Mouse (Mus musculus) right cerebral cortex, postnatal 36 days (tissue): Measurements from ENCODE around the gene Cdc42ep3.

Experiments used
- DNase-seq, 2 experiments: peaks; one replicate each; pipeline ENCODE4 v3.0.0; 2022; ENCODE audit warnings: low spot score in 2 of 2, mixed read lengths in 1 of 2

The Cdc42ep3 gene

DNA sequence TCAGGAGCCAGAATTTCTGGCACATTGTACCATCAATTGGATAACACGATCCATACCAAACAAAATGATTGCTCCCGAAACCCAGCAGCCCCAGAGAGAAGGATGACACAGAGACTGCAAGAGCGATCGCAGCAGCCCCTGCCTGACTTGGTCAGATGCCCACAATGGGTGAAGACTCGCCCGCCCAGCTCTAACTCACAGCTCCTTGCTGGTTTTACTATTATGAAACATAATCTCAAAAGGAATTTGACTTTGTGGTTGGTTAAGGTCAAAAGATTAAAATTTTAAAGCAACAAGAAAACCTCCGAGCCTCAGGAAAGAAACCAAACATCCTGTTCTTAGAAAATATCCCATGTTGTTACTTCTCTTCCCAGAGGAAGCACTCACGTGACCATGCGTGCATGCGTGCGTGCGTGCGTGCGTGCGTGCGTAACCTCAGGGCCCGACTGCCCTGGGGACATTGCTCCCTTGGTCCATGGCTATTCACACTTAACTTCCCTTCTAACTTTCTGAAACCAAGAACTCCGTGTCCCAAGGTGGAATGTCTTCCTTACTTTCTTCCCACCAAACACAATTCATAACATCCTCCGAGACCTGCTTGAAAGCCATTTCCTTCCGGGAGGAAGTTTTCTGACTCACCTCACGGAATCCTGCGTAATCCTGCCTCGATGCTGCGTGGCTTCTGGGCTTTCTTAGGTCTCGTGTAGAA lies 9.7 kb downstream of the Cdc42ep3 start:
- DNase-seq: no peak

- DNase-seq: no peak
These were observed 11.5 kb downstream of the Cdc42ep3 start for GRCm38 (mm10) chr17:79343334-79343946.

GRCm38 (mm10) chr17:79342639-79343333 lies 12.1 kb downstream of the Cdc42ep3 start:
- no peak for DNase-seq

DNA sequence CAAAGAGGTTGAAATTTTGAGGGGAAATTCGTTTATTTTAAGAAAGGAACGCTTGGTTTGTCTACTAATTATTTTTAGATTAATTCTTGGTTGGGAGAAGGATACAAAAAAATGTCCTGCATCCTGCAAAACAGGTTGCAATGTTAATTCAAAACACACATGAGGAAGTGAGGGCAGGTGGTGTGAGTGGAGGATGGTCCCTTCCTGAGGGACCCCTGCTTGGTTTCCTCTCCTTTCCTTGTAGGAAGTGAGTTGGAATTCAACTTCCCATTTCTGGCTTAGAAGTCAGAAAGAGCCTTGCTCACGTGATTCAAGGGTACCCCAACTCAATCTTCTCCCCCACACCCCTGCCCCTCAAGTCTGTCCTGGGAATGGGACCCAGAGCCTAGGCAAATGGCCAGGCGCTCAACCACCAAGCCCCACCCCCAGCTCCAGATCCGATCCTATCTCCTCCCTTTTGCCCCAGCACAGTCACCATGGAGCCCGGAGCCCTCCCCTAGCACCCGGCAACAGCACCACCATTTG lies 12.9 kb downstream of the Cdc42ep3 start:
- DNase-seq: no peak

DNA sequence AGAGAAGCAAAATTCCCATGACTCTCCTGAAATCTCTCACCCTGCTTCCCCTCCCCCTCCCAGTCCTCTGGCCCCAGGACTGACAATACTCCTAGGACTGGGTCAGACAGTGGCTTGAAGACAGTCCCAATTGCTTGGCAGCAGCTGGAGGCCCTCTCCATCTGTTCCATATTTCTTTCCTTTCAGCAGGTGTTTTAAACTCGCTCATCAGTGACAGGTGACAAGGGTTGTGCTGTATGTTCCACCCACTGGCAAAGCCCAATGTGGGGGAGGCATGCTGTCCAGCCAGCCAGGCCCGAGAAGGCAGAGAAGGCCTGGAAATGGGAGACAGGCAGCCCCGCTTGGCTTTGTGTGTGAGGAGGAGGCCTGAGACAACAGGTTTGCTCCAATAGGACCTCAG lies 17.4 kb downstream of the Cdc42ep3 start:
- no peak for DNase-seq

DNA sequence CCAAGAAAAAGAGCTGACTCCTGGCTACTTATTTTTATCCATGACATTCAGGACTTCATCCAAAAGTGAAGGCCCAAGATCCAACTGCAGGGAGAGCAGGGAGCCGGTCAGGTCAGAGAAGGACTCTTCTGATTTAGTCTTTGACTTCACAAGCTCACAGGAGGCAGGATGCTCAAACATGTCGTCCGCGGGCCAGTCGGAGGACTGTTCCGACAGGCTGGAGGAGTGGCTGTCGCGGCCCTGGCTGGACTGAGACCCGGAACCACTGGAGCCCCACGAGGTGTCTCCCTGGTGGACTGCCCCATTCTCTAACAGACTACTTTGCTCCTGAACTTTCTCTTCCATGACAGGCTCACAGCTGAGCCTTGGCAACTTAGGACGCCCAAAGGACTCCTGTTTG lies 20.2 kb downstream of the Cdc42ep3 start:
- no peak for DNase-seq

GRCm38 (mm10) chr17:79333650-79334049 lies 21.2 kb downstream of the Cdc42ep3 start:
- DNase-seq: no peak

GRCm38 (mm10) chr17:79332864-79333263 lies 22.0 kb downstream of the Cdc42ep3 start:
- no peak for DNase-seq

DNA sequence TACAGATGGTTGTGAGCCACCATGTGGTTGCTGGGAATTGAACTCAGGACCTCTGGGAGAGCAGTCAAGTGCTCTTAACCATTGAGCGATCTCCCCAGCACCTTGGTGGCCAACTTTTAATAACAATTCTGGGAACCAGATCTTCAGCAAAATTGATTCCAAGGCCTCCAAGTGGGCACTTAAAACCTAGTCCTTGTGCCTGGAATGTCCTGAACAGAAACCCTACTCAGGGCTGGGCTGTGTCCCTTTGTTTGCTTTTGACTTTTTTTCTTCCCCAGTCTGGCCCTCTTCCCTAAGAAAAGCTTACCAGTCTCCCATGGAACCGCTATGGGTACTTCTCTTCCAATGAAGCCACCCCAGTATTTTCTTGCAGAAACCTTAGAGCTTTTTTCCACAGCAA lies 24.5 kb downstream of the Cdc42ep3 start:
- no peak for DNase-seq

GRCm38 (mm10) chr17:79326868-79327376 lies 28.0 kb downstream of the Cdc42ep3 start:
- peak; percentile 37 to 39 for DNase-seq

- DNase-seq: no peak
These were observed 37.7 kb downstream of the Cdc42ep3 start for GRCm38 (mm10) chr17:79317085-79317751.

DNA sequence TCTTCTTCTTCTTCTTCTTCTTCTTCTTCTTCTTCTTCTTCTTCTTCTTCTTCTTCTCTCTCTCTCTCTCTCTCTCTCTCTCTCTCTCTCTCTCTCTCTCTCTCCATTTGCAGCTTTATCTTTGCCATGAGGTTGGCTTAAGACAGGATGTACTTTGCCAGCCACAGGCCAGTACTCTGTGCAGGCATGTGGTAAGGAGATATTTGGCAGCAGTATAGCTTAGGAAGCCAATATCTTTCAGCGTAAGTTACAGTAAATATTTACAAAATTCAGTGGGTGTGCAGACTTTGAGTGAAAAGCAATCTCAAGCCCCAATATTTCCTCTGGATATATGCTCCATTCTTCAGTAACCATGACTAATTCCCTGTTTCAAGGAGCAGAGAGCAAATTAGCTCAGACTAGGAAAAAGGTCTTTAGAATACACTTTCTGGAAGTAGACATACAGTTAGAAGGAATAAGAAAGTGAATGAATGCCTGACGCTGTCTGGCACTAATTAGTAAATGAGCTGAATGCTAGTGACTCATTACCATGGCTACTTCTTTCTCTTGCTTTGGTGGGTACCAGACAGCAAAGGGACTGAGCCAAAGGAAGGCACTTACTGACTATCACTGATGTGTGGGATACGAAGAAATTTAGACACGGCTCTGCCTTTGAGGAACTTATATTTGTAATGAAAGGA lies 39.3 kb downstream of the Cdc42ep3 start:
- no peak for DNase-seq

GRCm38 (mm10) chr17:79310465-79310864 lies 44.4 kb downstream of the Cdc42ep3 start:
- DNase-seq: no peak

GRCm38 (mm10) chr17:79309506-79309905 lies 45.4 kb downstream of the Cdc42ep3 start:
- no peak for DNase-seq

GRCm38 (mm10) chr17:79305644-79306043 lies 49.2 kb downstream of the Cdc42ep3 start:
- DNase-seq: no peak

DNA sequence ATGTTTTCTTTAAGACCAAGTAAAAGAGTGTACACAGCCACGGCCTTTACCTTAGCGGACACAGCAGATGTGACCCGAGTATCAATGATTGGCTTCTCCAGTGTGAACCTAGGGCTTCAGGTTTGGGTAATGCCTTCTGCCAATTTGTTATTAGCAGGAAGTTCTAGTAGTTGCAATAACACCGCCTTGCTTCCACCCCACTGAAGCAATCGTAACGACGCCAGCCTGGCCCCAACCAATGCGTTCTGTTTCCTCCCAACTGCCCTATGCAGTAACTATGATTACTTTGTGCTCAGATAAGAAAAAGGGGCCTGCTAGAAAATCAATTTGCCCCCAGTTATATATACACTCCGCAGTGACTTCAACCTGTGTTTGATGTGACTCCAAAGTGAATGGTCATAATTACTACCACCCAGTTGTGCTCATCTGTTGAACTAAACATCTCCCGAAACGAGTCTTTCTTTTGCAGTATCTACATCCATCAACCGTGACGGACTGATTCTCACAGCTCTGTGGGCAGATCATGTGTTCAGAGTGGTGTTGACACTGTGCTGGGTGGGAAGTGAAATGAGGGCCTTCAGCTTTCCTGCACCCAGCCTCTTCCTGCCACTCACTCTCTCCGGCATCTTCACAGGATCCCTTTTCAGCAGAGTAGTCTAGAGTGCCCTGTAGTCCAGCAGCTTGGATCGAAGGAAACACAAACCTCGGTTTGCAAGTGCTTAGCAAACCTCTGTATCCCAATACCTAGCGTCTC lies 51.0 kb downstream of the Cdc42ep3 start:
- DNase-seq: no peak

DNA sequence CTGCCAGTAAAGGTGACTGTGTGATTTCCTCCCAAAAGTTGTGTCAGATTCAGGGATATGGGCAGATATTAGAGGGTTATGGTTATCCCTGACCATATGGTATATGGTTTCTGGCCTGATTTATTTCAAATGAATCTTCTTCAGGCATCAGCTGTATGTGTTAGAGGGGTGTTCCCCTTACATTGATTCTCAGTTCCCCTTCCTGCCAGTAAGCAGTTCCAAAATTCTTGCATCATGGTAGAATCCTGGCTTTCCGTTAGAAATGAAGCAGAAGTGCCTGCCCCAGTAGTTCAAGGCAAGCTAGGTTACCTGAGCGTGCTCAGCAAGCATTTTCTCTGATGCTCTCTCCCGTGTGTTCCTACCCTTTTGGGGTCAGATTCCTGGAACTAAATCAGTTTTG lies 51.7 kb downstream of the Cdc42ep3 start:
- no peak for DNase-seq

- no peak for DNase-seq
These were observed 55.0 kb downstream of the Cdc42ep3 start for GRCm38 (mm10) chr17:79299925-79300324.

DNA sequence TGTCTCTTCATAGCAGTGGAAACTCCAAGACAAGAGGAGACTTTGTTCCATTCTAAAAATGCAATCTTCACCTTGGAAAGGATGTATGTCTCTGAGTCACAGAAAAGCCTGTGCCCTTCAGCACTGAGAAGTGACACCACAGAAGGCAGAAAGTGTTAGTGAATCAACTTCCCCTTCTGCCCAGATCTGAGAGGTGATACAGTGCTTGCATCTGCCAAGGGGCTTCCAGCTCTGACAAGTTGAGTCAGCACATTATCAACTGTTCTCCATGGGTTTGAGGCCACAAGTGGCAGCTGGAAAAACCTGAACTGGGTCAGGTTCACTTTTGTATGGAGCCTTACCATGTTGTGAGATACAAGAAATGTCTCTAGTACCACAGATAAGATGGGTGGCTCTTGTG lies 55.9 kb downstream of the Cdc42ep3 start:
- no peak for DNase-seq

DNA sequence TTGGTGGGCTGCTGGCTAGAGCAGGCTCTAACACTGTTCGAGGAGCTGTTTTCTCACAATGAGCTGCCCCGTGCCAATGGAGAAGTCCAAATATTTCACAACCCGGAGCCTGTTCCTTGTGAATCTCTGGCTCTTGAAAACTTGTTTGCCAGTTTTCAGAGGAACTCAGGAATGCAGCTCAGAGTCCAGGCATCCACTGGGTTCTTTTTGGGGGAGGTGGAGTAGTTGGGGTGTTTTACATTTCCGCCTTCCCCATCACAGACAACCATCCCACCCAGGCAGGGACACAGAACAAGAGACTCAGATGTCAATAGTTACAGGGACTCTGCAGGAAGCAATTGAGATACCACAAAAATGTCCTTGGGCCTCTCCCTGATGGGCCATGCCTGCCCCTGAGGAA lies 59.0 kb downstream of the Cdc42ep3 start:
- DNase-seq: no peak

DNA sequence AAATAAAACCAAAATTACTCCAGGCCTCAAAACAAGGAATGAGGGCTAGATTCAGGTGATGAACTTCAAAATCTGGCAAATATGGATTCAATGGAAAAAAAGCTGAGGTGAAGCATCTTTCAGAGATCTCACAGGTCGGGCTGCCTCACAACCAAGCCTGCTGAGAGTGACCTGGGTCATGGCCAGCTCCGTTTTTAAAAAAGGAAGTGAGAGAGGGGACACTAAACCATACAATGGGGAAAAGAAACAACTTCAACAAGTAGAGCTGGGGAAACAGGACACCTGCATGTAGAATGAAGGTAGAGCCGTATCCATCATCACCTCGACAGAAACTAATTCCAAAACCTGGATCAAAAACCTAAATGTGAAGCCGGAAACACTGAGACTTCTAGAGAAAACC lies 63.2 kb downstream of the Cdc42ep3 start:
- no peak for DNase-seq
